Mouse (Mus musculus) heart, postnatal 0 days (tissue): ENCODE measurements at regions not wholly inside any gene's neighbourhood (a gene's known extent, or its start where the extent isn't known, plus 50 kb on each side); places are given as distances from the start of the nearest gene placed in this dataset.

Source experiments
- ATAC-seq: fragments of 200-750 bp; cut with Nextera tagmentation; 2 replicates; pipeline ENCODE4 v1.8.0; 2017; ENCODE audit warnings: low read depth, moderate number of reproducible peaks, moderate library complexity; ENCODE audit not compliant: insufficient read depth
- DNase-seq: peaks from one replicate; pipeline ENCODE4 v3.0.0-alpha.2; 2016; ENCODE audit warnings: low spot score
- H3K27ac ChIP-seq: fragments of 300-500 bp; sonication (generic); 2 replicates; pipeline ENCODE4 v1.5.1; 2014; ENCODE audit warnings: low read depth, mild to moderate bottlenecking
- H3K27me3 ChIP-seq: fragments of 300-500 bp; sonication (generic); 2 replicates; pipeline ENCODE4 v1.6.1; 2014; ENCODE audit warnings: low read length, mixed read lengths; ENCODE audit not compliant: control insufficient read depth, insufficient read depth
- H3K36me3 ChIP-seq: fragments of 300-500 bp; sonication (generic); replicated peaks from 2 replicates; pipeline ENCODE4 v1.6.1; 2014; ENCODE audit warnings: low read length, mixed read lengths; ENCODE audit not compliant: control insufficient read depth, insufficient read depth
- H3K4me1 ChIP-seq: fragments of 300-500 bp; sonication (generic); 2 replicates; pipeline ENCODE4 v1.6.1; 2014; ENCODE audit warnings: antibody characterized with exemption; ENCODE audit not compliant: control insufficient read depth, insufficient read depth
- H3K4me2 ChIP-seq: fragments of 300-500 bp; sonication (generic); 2 replicates; pipeline ENCODE4 v1.6.1; 2014; ENCODE audit warnings: low read depth, mild to moderate bottlenecking, low read length, moderate library complexity
- H3K4me3 ChIP-seq: fragments of 300-500 bp; sonication (generic); 2 replicates; pipeline ENCODE4 v1.5.1; 2014; ENCODE audit warnings: low read depth, low read length
- H3K9ac ChIP-seq: fragments of 300-500 bp; sonication (generic); replicated peaks from 2 replicates; pipeline ENCODE4 v1.6.1; 2014; ENCODE audit warnings: low read depth, low read length, mixed read lengths
- H3K9me3 ChIP-seq: fragments of 300-500 bp; sonication (generic); replicated peaks from 2 replicates; pipeline ENCODE4 v1.6.1; 2016; ENCODE audit warnings: low read length; ENCODE audit not compliant: control insufficient read depth
- CTCF ChIP-seq: IDR thresholded peaks from 2 replicates; pipeline ENCODE4 v1.5.1; 2016; ENCODE audit warnings: antibody characterized with exemption, control low read depth, low read depth
- EP300 ChIP-seq: IDR thresholded peaks from 2 replicates; pipeline ENCODE4 v1.6.1; 2016; ENCODE audit warnings: antibody characterized with exemption, low read depth
- WGBS: fragments of 180-500 bp; shearing (Covaris S2); extraction: QIAGEN DNeasy Blood & Tissue Kit; methylation state at CpG from one replicate; pipeline ENCODE4 v1.1.7; 2014; 5-methylcytosine and 5-hydroxymethylcytosine counted together

DNA sequence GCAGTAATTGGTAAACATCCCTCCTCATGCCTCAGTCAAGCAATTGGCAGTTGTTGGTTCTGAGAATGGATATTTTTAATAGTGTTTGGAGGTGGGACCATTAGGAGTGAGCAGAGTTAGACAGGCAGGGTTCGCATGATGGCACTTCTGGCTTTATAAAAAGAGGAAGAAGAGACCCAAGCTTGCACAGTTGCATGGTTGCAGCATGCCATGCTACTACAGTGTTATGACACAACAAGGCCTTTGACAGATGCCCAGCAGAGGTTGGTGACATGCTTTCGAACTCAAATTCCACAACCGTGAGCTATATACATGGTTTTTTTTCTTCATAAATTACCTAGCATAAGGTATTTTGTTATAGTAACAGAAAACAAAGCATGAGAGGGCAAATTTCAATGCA is 341.5 kb downstream of the Bcor start:
- Histone ChIP-seq H3K4me1 (no peaks in the 10 kb centered on the region), H3K27ac (no peak overlapping the region), H3K4me2 (no peak overlapping the region), H3K9ac (no peak overlapping the region), H3K36me3 (no peaks in the 10 kb centered on the region), H3K4me3 (no peak overlapping the region), H3K9me3 (no peaks in the 10 kb centered on the region), H3K27me3 (no peaks in the 10 kb centered on the region)
- 96% methylated on average over 3 of the region's 3 CpGs for WGBS
- TF ChIP-seq EP300: no peak
- no peak for TF ChIP-seq CTCF
- no peak for DNase-seq
- ATAC-seq: no peak

DNA sequence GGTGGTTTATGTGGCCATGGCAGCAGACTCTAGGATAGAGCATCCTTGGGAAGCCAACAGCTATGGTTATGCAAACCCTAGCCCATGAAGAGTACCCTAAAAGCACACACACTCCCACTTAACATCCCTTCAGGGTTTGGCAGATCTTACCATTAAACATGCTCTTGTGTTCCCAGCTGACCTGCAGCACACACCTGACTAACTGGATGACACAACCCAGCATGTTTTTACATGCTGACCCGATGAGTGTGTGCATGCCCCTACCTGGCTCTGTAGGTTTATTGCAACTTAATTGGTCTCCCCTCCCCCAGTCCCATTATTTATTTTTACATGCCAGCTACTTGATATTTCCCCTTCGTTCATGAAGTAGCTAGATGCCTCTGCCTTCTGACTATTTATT is 339.0 kb downstream of the Bcor start:
- Histone ChIP-seq H3K36me3 (no peaks in the 10 kb centered on the region), H3K4me3 (no peak overlapping the region), H3K4me2 (no peak overlapping the region), H3K9me3 (no peaks in the 10 kb centered on the region), H3K27me3 (no peaks in the 10 kb centered on the region), H3K27ac (no peak overlapping the region), H3K9ac (no peak overlapping the region), H3K4me1 (no peaks in the 10 kb centered on the region)
- WGBS: 52% methylated on average over 2 of the region's 2 CpGs
- DNase-seq (no peak), ATAC-seq (no peak)
- TF ChIP-seq CTCF: no peak
- no peak for TF ChIP-seq EP300

DNA sequence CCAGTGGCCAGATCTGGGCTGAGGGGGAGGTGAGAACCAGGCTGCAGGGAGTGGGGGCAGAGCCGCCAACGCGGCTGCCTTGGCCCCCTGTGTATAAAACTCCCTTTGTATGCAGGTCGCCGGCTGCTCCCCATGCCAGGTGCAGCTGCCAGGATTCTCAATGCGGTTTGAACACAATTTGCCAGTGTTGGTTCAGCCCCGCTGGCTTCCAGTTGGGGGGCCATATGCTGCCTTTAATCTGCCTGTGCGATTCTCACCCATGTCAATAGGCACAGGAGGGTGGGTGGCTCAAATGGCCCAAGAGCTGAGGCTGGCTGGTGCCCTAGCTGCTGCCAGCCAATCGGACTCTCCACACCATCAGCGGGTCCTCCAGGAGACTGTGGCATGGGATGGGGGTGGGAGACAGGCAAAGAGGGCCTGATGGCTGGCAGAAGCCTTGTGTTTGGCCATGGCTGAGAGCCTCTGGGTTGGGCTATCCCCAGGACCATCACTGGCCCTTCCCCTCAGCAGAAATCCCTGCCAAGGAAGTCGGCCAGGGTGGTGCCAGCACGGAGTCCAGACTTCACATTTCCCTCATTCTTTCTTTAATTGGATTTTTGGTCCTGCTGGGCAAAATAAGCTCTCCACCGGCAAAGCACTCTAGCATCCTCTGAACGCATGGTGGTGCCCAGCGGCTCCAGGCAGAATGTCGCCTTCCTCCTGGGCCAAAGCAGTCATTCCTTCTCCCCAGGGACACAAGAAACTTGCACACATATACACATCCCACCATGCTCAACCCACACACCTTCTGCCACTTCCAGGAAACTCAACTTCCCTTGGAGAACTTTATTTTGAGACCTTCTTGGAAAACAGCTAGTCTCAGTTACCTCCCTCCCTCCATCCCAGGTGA is 338.0 kb downstream of the Bcor start:
- WGBS: 65% methylated on average over 16 of the region's 16 CpGs
- Histone ChIP-seq H3K4me2 (no peak overlapping the region), H3K4me3 (no peak overlapping the region), H3K4me1 (no peaks in the 10 kb centered on the region), H3K27me3 (no peaks in the 10 kb centered on the region), H3K27ac (no peak overlapping the region), H3K9me3 (no peaks in the 10 kb centered on the region), H3K36me3 (no peaks in the 10 kb centered on the region), H3K9ac (no peak overlapping the region)
- TF ChIP-seq EP300 (no peak), CTCF (no peak)
- DNase-seq (no peak), ATAC-seq (no peak)

DNA sequence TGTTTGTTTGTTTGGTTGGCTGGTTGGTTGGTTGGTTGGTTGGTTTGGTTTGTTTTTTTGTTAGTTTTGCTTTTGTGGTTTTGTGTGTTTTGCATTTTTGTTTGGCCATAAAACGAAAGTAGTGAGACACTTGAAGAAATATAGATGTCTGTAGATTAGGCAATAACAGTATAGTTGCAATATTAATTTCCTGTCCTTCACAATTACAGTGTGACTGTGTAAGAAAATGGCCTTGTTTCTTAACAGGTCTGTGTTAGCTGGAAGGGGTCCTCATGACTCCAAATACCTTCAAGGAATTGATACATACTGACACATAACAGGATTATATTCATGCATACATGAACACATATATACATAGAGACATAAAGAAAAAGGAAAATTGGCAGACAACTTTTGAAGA is 334.2 kb downstream of the Bcor start:
- H3K27me3 ChIP-seq: no peaks in the 10 kb centered on the region
- H3K9me3 ChIP-seq: no peaks in the 10 kb centered on the region
- no peak overlapping the region for H3K4me3 ChIP-seq
- WGBS: 62% methylated on average over 1 of the region's 1 CpGs
- no peak overlapping the region for H3K27ac ChIP-seq
- no peaks in the 10 kb centered on the region for H3K36me3 ChIP-seq
- TF ChIP-seq CTCF (no peak), EP300 (no peak)
- DNase-seq (no peak), ATAC-seq (no peak)
- H3K9ac ChIP-seq: no peak overlapping the region
- H3K4me1 ChIP-seq: no peaks in the 10 kb centered on the region
- no peak overlapping the region for H3K4me2 ChIP-seq

DNA sequence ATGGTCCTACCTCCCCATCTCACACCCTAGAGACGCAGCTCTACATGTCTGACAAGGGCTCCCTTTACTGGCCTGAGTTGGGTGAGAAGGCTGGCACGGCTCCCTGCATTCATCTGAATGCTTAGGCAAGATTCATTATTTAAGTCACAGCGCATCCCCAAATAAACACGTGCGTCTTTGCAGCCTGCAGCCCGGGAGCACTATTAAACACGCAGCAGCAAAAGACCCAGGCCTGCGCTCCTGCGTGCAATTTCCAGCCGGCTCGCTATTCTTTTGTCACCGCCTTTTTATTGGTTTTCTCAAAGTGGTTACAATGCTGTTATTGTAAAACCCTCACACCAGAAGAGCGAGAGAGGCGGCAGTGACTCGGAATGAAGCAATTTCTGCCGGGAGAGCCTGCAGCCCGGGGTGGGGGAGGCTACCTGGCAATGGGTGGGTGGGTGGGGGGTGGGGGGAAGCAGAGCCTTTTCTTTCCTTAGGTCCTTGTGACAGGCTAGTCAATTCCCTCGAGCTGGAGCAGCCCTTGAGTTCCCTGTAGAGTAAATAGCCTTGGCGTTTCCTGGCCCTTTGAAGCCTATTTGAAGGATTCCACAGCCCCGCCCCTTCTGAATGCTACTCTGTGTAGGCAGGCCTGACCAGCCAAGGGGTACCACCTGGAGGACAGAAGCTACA is 333.3 kb downstream of the Bcor start:
- DNase-seq: no peak
- TF ChIP-seq CTCF (no peak), EP300 (no peak)
- Histone ChIP-seq H3K4me1 (no peaks in the 10 kb centered on the region), H3K36me3 (no peaks in the 10 kb centered on the region), H3K27me3 (no peaks in the 10 kb centered on the region), H3K9ac (no peak overlapping the region), H3K4me3 (no peak overlapping the region), H3K4me2 (no peak overlapping the region), H3K27ac (no peak overlapping the region), H3K9me3 (no peaks in the 10 kb centered on the region)
- WGBS: 34% methylated on average over 20 of the region's 20 CpGs
- no peak for ATAC-seq
